Mouse (Mus musculus): Measurements from ENCODE around the gene Sult2a2.
"Not testable (repeated sequence)": the region's sequence is repeated elsewhere in the genome, so short reads cannot be mapped to it uniquely, and the experiment has no call there.

Gene Sult2a2

GRCm38 (mm10) chr7:13733205-13733604, at the start of gene Sult2a2:
TSS of gene Sult2a2 (plus strand) at chr7:13733505.
- H3K4me1 ChIP-seq (replicated peaks; ENCODE audit: low read depth, low read length); H3K4me3 ChIP-seq (replicated peaks; ENCODE audit: low read length); H3K9me3 ChIP-seq (ENCODE audit: low read length); H3K27me3 ChIP-seq (ENCODE audit: insufficient read depth, low read length); H3K36me3 ChIP-seq (ENCODE audit: insufficient read depth, low read length): not testable (repeated sequence)

- Histone ChIP-seq H3K4me3 (replicated peaks; ENCODE audit: low read length) (no peak overlapping the region), H3K4me1 (replicated peaks; ENCODE audit: low read depth, low read length) (no peaks in the 10 kb centered on the region), H3K27me3 (ENCODE audit: insufficient read depth, low read length) (no peaks in the 10 kb centered on the region), H3K9me3 (ENCODE audit: low read length) (no peaks in the 10 kb centered on the region), H3K36me3 (ENCODE audit: insufficient read depth, low read length) (no peaks in the 10 kb centered on the region)
- TF ChIP-seq CTCF (conservative IDR thresholded peaks at IDR 0.05; ENCODE audit: low read length) (no peak), NANOG (IDR thresholded peaks at IDR 0.05; ENCODE audit: borderline replicate concordance, low read length) (no peak), POU5F1 (IDR thresholded peaks at IDR 0.05; ENCODE audit: borderline replicate concordance, low read length) (no peak)
Measured at GRCm38 (mm10) chr7:13813913-13814312, 80.6 kb downstream of the Sult2a2 start.
